Mouse (Mus musculus): ENCODE data around the gene Prkcz.

The Prkcz gene

GRCm38 (mm10) chr4:155245770-155246492, 115.2 kb downstream of the Prkcz start:
- no peak for DNase-seq (ENCODE audit: low spot score)

GRCm38 (mm10) chr4:155243233-155243632, 117.9 kb downstream of the Prkcz start:
- no peak for DNase-seq (ENCODE audit: low spot score)

- no peak for DNase-seq (ENCODE audit: low spot score)
Observed at GRCm38 (mm10) chr4:155242292-155242691, 118.9 kb downstream of the Prkcz start.

- no peak for DNase-seq (ENCODE audit: low spot score)
Observed at GRCm38 (mm10) chr4:155241789-155242188, 119.4 kb downstream of the Prkcz start.

GRCm38 (mm10) chr4:155239494-155239893, 121.7 kb downstream of the Prkcz start:
- no peak for DNase-seq (ENCODE audit: low spot score)

- no peak for DNase-seq (ENCODE audit: low spot score)
Observed at GRCm38 (mm10) chr4:155238276-155238675, 122.9 kb downstream of the Prkcz start.

- DNase-seq (ENCODE audit: low spot score) = no peak
Observed at GRCm38 (mm10) chr4:155236737-155237385, 124.3 kb downstream of the Prkcz start.

- DNase-seq (ENCODE audit: low spot score) = peak; percentile 95
Observed at GRCm38 (mm10) chr4:155235311-155236119, 125.6 kb downstream of the Prkcz start.

- no peak for DNase-seq (ENCODE audit: low spot score)
Observed at GRCm38 (mm10) chr4:155234371-155235310, 126.5 kb downstream of the Prkcz start.

DNA sequence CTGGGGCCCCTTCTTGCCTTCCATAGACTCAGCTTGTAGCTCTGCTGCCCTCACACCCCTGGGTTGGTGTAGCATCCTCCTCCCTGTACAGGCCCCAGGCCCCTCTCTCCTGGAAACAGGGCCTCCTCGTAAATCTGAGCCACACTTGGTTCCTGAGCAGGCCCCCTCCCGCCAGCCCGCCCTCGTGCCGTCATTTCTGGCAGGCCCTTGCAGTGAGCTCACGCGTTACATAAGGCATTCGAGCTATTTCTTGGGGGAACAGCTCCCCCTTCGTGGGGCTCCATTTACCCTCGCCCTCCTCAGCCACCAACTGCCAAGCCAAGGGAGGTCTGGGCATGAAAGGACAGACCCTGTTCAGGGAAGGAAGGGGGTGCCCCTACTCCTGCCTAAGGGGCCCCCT, 127.3 kb downstream of the Prkcz start:
- DNase-seq (ENCODE audit: low spot score) = peak; percentile 86

GRCm38 (mm10) chr4:155228461-155228860, 132.7 kb downstream of the Prkcz start:
- DNase-seq (ENCODE audit: low spot score) = no peak

DNA sequence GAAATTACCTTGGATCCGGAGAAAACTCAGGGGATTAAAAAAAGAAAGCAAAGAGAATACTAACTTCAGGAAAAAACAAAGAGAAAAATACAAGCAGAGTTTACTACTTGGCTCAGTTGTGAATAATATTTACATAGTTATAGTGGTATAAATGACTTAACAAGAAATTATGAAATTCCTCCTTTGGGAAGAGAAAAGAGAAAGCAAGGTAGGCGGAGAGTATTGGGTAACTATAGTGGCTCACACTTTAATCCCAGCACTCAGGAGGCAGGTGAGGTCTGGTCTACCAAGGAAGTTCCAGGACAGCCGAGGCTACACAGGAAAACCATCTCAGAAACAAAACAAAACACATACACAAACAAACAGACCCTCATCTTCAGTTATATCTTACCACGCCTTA, 133.2 kb downstream of the Prkcz start:
- DNase-seq (ENCODE audit: low spot score) = no peak

DNA sequence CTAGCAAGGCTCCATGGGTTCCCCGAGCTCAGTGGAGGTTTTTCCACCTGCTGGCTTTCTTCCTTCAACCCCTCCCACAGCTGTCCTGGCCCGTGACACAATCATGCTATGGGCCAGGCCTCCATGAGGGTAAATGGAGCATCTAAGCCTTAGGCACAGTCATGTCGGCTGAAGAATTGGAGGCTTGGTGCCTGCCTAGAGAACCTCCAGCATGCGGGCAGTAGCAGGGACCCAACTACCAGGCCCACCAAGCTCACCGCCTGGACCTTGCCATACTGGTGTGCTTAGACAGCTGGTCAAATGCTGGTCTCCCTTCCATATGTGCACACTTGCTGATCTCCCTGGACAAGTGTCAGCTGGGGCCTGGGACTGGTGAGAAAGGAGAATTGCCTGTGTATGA, 135.2 kb downstream of the Prkcz start:
- no peak for DNase-seq (ENCODE audit: low spot score)

DNA sequence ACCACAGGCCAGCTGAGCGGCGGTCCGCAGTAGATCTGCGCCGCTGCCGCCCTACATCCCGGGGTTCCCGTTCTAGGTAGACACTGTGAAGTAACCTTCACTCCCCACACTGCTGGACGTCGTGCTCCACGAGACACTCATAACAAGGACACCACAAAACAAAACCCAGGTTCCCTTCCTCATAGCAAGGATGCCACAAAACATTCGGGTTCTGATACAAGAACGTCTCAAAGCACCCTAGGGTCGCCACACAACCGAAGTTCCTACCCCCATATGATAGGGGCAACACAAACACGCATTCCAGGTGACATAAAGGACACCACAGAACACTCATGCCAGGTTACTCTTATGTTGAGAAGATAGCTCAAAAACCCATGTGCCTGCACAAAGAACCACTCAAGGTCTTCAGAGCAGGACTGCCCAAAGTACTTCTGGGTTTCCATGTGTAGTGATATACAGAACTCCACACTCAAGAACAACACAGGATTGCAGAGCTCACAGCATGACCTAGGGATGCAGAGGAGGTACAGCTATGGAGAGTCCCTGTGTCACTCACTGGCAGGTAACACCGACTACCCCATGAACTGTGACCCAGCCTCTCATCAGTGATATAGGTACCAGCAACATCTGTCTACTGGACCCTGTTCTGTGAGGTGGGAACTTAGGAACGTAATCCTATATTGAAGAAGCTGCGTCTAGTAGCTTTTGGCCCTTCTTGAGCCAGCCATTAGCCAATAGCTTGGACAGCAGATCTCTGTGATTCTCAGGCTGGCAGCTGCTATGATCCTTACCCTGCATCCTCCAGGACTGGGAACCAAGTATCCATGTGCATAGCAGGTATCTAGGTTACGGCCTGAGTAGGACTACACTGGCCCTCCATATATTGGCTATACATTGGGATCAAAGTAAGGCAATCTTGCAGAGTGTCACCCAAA, 137.3 kb downstream of the Prkcz start:
- DNase-seq (ENCODE audit: low spot score) = no peak

DNA sequence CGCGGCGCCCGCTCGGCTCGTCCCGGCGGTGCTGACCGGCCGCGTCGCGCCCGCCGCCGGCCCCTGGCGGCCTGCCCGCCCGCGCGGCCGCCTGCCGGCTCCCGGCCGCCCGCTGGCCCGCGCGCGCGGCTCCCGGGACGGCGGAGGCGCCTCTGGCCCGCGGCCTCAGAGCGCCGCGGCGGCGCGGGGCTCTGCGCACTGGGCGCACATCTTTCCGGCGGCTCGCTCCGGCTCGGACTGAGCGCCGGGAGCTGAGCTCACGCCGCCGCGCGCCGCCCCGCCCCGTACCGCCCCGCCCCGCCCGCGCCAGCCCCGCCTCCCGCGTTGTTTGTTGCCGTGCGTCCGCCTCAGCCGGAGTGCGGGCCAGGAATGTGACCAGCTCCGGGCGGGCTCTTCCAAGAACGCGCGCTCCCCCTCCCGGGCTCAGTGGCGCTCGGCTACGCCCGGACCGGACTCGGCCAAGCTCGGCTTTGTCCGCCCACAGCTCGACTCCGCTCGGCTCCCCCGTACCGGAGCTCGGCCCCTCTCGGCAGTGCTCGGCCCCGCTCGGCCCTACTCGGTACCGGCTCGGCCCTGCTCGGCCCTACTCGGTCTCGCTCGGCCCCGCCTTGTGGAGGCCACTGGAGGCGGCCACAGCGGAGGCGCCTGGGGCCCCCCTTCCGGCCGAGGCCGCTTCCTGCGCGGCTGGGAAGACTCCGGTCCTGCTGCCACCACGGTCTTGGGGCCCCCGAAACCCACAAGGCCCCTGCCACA, 138.1 kb downstream of the Prkcz start:
- DNase-seq (ENCODE audit: low spot score) = peak; percentile 99

GRCm38 (mm10) chr4:155222552-155222840, 138.7 kb downstream of the Prkcz start, which contains the start of gene Ski:
Gene Ski, minus strand, starts transcription at chr4:155222592.
- no peak for DNase-seq (ENCODE audit: low spot score)

GRCm38 (mm10) chr4:155221599-155222551, 139.3 kb downstream of the Prkcz start:
- DNase-seq (ENCODE audit: low spot score) = peak; percentile 74

DNA sequence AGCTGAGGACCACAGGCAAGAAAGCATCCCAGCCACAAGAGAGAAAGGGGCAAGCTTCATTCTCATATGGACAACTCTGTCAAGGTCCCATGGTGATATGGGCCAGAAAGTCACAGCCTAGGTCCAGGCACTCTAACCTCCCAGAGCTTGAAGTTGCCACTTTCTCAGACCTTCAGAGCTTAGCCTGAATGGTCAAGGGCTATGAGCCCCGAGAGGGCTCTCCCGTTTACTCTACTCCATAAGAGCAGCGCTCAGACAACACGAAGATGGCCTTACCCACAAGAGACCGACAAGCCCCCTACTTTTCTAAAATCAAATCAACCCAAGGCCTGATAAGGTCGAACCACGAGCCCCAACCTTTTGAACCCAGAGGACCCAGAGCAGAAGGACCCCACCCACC, 140.1 kb downstream of the Prkcz start:
- DNase-seq (ENCODE audit: low spot score) = no peak

Data from layer of hippocampus, adult 11-12 months (tissue).